In genomic region chr11:47876633-47877170, GRCm38 (mm10) we compare ENCODE assay signal across 13 mouse cellular contexts.
"Had no signal": no experiment of that assay in that cellular context is flagged by ENCODE, and none has a peak within 500 bp of the region (broad histone marks: within the 10 kb centered on the region; RNA-seq: fewer than 3 reads in every experiment).

No protein-coding gene starts in this region.

- H3K9me3 ChIP-seq: intestine, embryonic 15.5 days; limb, embryonic 15.5 days; liver, embryonic 12.5 days; midbrain, embryonic 12.5 days; neural tube, embryonic 13.5 days had no signal

- H3K9ac ChIP-seq: intestine, embryonic 15.5 days; limb, embryonic 15.5 days; liver, embryonic 12.5 days; lung, embryonic 14.5 days; midbrain, embryonic 12.5 days; neural tube, embryonic 13.5 days had no signal

- H3K4me2 ChIP-seq: intestine, embryonic 15.5 days; limb, embryonic 15.5 days; liver, embryonic 12.5 days; lung, embryonic 14.5 days; midbrain, embryonic 12.5 days; neural tube, embryonic 13.5 days had no signal

- ATAC-seq: intestine, embryonic 15.5 days; liver, embryonic 12.5 days had no signal

- H3K4me1 ChIP-seq: intestine, embryonic 15.5 days; limb, embryonic 15.5 days; liver, embryonic 12.5 days; midbrain, embryonic 12.5 days; neural tube, embryonic 13.5 days had no signal

- H3K27ac ChIP-seq: intestine, embryonic 15.5 days; limb, embryonic 15.5 days; liver, embryonic 12.5 days; midbrain, embryonic 12.5 days; neural tube, embryonic 13.5 days had no signal

- DNase-seq: kidney, adult 8-10 months; kidney, postnatal 25 days; lung, embryonic 14.5 days; lung, postnatal 10 days; lung, postnatal 4 days; right cerebral cortex, adult 18-20 months; right cerebral cortex, postnatal 25 days; thymus, postnatal 4 days had no signal

- H3K36me3 ChIP-seq: intestine, embryonic 15.5 days; limb, embryonic 15.5 days; liver, embryonic 12.5 days; midbrain, embryonic 12.5 days; neural tube, embryonic 13.5 days had no signal

- H3K27me3 ChIP-seq: intestine, embryonic 15.5 days; limb, embryonic 15.5 days; liver, embryonic 12.5 days; midbrain, embryonic 12.5 days; neural tube, embryonic 13.5 days had no signal

- H3K4me3 ChIP-seq: intestine, embryonic 15.5 days; limb, embryonic 15.5 days; liver, embryonic 12.5 days; midbrain, embryonic 12.5 days; neural tube, embryonic 13.5 days had no signal
